Mouse (Mus musculus): ENCODE measurements around the gene Scamp5. TPM values are rescaled to one million over a fixed set of nuclear protein-coding genes. Genes with fewer than 3 reads are reported as not detected.

Gene Scamp5
- 76.4 and 83.5 TPM in 2 replicates for polyA plus RNA-seq (2012; rRNA removed)

DNA sequence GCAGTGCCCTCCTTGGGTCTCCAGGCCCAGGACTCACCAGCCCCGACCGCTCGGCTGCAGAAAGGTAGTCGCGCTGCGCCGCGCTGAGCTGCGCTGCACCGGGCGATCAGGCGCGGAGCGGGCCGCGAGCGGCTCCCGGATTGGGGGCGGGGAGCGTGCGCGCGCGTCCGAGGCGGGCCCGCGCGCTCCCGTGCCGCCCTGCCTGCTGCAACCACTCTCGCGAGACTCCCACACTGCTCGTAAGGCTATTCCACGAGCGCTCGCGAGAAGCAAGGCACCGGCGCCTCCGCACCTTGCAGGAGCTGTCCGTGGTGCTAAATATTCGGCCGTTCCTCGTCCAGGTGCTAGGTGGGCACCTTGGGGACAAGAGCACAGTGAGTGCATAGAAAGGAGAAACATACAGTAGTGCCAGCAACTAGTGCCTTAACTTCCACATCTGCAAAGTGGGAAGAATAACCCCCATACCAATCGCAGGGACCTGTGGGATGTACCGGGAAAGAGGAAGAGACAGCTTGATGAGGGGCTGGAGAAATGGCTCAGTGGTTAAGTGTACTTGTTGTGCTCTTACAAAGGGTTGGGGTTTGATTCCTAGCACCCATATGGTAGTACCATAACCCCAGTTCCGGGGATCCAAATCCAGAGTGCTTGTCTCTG lies at the start of gene Scamp5:
TSS of gene Scamp5 (minus strand) at position 165 of the 654 bp plus-strand sequence.
- Histone ChIP-seq H3K27me3 (replicated peaks; ENCODE audit: control insufficient read depth, insufficient read depth, low read length) (no peaks in the 10 kb centered on the region), H3K27ac (ENCODE audit: insufficient read depth, low read depth, low read length) (peak within 1 kb of the TSS; percentile 21; the same call in 1 of the 2 replicates), H3K4me3 (ENCODE audit: insufficient read depth, low read depth, low read length) (peak within 1 kb of the TSS; percentile 77), H3K4me1 (ENCODE audit: control insufficient read depth, insufficient read depth, low read length) (0 out of 2 replicates have a peak, but pooled peaks cover 4% of the 10 kb centered on the region), H3K36me3 (ENCODE audit: control insufficient read depth, insufficient read depth, low read length) (no peaks in the 10 kb centered on the region)
- no peak for TF ChIP-seq POLR2A (IDR thresholded peaks at IDR 0.05; ENCODE audit: low read depth, low read length)
- TF ChIP-seq CTCF (conservative IDR thresholded peaks at IDR 0.05; ENCODE audit: insufficient read depth, insufficient read length, low read depth, low read length) = no peak
- 2% methylated on average over 48 of the region's 48 CpGs for WGBS
- peak; percentile 95 for DNase-seq

DNA sequence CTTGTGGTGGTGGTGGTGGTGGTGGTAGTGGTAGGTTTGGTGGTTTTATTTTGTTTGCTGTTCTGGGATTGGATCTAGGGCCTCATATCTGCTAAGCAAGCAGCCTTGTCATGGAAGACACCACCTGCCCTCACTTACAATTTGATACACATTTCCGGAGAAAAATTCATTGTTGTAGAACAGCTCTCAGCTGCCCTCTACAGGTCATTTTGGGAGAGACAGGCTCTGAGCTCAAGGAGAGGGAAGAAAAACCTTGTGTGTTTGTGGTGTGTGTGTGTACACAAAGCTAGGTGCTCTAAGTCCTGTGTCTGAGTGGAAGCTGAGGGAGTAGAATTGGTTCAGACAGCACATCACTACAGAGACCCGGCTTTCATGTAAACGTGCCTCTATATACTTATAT lies 49.3 kb upstream of the Scamp5 start:
- Histone ChIP-seq H3K4me3 (ENCODE audit: insufficient read depth, low read depth, low read length) (no peak overlapping the region), H3K4me1 (ENCODE audit: control insufficient read depth, insufficient read depth, low read length) (peaks cover 2% of the 10 kb centered on the region; the same call in 1 of the 2 replicates), H3K27ac (ENCODE audit: insufficient read depth, low read depth, low read length) (no peak overlapping the region), H3K27me3 (replicated peaks; ENCODE audit: control insufficient read depth, insufficient read depth, low read length) (no peaks in the 10 kb centered on the region), H3K36me3 (ENCODE audit: control insufficient read depth, insufficient read depth, low read length) (no peaks in the 10 kb centered on the region)
- WGBS = 6% methylated on average over 3 of the region's 3 CpGs
- TF ChIP-seq CTCF (conservative IDR thresholded peaks at IDR 0.05; ENCODE audit: insufficient read depth, insufficient read length, low read depth, low read length) (peak; percentile 57), POLR2A (IDR thresholded peaks at IDR 0.05; ENCODE audit: low read depth, low read length) (no peak)
- DNase-seq = peak; percentile 61

DNA sequence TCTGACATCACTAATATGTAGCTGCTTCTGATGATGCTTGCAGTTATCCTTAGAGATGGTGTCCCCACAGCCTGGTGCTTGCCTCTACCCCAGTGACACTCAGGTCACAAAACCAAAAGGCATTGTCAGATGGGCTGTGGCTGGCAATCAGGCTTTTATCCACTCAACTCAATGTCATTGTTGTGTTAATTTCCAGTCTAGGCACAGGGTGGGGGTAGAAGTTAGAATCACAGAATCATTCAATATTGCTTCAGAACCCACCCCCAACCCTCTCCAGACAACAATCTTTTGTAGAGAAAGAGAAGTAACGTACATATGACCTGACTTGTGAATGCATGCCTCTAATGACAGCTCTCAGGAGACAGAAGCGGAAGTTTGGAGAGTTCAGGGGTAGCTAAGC lies 42.7 kb upstream of the Scamp5 start:
- H3K4me3 ChIP-seq (ENCODE audit: insufficient read depth, low read depth, low read length) = no peak overlapping the region
- H3K27ac ChIP-seq (ENCODE audit: insufficient read depth, low read depth, low read length) = no peak overlapping the region
- no peak for DNase-seq
- H3K36me3 ChIP-seq (ENCODE audit: control insufficient read depth, insufficient read depth, low read length) = no peaks in the 10 kb centered on the region
- WGBS = 90% methylated on average over 2 of the region's 2 CpGs
- no peak for TF ChIP-seq POLR2A (IDR thresholded peaks at IDR 0.05; ENCODE audit: low read depth, low read length)
- no peak for TF ChIP-seq CTCF (conservative IDR thresholded peaks at IDR 0.05; ENCODE audit: insufficient read depth, insufficient read length, low read depth, low read length)
- H3K27me3 ChIP-seq (replicated peaks; ENCODE audit: control insufficient read depth, insufficient read depth, low read length) = no peaks in the 10 kb centered on the region
- no peaks in the 10 kb centered on the region for H3K4me1 ChIP-seq (ENCODE audit: control insufficient read depth, insufficient read depth, low read length)

DNA sequence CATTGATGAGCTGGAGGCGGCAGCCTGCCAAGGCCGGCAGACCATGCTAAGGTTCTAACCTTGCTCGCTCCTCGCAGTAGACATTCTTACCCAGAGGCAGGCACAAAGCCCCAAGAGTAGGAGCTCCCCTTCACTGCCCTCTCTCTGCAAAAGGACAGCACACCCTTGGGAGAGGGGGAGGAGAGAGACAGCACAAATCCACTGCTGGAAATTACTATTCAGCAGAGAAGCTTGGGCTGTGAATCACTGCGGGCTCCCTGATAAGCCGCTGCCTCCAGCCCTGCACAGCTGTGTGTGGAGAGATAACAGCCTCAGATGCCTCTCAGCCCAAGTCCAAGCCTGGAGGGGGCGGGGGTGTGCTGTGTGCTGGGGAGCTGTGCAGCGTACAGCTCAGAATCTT lies 37.8 kb upstream of the Scamp5 start:
- Histone ChIP-seq H3K27ac (ENCODE audit: insufficient read depth, low read depth, low read length) (no peak overlapping the region), H3K36me3 (ENCODE audit: control insufficient read depth, insufficient read depth, low read length) (no peaks in the 10 kb centered on the region), H3K4me3 (ENCODE audit: insufficient read depth, low read depth, low read length) (no peak overlapping the region), H3K27me3 (replicated peaks; ENCODE audit: control insufficient read depth, insufficient read depth, low read length) (no peaks in the 10 kb centered on the region; the same call in 1 of the 2 replicates), H3K4me1 (ENCODE audit: control insufficient read depth, insufficient read depth, low read length) (peaks cover 3% of the 10 kb centered on the region; the same call in 1 of the 2 replicates)
- peak; percentile 18 for DNase-seq
- 19% methylated on average over 8 of the region's 8 CpGs for WGBS
- no peak for TF ChIP-seq CTCF (conservative IDR thresholded peaks at IDR 0.05; ENCODE audit: insufficient read depth, insufficient read length, low read depth, low read length)
- TF ChIP-seq POLR2A (IDR thresholded peaks at IDR 0.05; ENCODE audit: low read depth, low read length) = no peak

DNA sequence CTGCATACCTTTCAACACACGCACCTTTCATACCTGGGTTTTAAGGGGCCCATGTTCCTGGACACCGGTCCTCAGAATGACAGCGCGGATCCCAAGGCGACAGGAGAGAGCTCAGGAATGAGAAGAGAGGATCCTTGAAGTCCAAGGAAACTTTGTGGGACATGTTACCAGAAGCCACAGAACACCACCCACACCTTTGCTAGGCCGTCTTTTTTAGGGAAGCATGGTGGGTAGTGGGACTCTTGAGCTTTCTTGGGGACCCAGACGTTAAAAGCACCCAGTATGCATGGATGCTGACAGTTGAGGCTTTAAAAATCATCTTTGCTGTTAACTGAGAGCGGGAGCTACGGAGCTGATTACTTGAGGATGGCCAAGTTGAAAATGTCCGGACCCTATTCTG lies 37.0 kb upstream of the Scamp5 start:
- no peak overlapping the region for H3K4me3 ChIP-seq (ENCODE audit: insufficient read depth, low read depth, low read length)
- 65% methylated on average over 10 of the region's 10 CpGs for WGBS
- H3K27ac ChIP-seq (ENCODE audit: insufficient read depth, low read depth, low read length) = no peak overlapping the region
- peaks cover 3% of the 10 kb centered on the region; the same call in 1 of the 2 replicates for H3K4me1 ChIP-seq (ENCODE audit: control insufficient read depth, insufficient read depth, low read length)
- H3K27me3 ChIP-seq (replicated peaks; ENCODE audit: control insufficient read depth, insufficient read depth, low read length) = no peaks in the 10 kb centered on the region; the same call in 1 of the 2 replicates
- no peak for DNase-seq
- no peaks in the 10 kb centered on the region for H3K36me3 ChIP-seq (ENCODE audit: control insufficient read depth, insufficient read depth, low read length)
- TF ChIP-seq POLR2A (IDR thresholded peaks at IDR 0.05; ENCODE audit: low read depth, low read length) (no peak), CTCF (conservative IDR thresholded peaks at IDR 0.05; ENCODE audit: insufficient read depth, insufficient read length, low read depth, low read length) (no peak)

DNA sequence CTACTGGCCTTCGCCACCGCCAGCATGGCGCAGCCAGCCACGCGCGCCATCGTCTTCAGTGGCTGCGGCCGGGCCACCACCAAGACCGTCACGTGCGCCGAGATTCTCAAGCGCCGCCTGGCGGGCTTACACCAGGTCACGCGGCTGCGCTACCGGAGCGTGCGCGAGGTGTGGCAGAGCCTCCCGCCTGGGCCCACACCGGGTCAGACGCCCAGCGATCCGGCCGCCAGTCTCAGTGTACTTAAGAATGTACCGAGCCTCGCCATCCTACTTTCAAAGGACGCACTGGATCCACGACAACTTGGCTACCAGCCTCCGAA lies 36.5 kb upstream of the Scamp5 start:
- WGBS = 1% methylated on average over 34 of the region's 34 CpGs
- peak; percentile 35; the same call in 1 of the 2 replicates for TF ChIP-seq CTCF (conservative IDR thresholded peaks at IDR 0.05; ENCODE audit: insufficient read depth, insufficient read length, low read depth, low read length)
- TF ChIP-seq POLR2A (IDR thresholded peaks at IDR 0.05; ENCODE audit: low read depth, low read length) = no peak
- peak overlapping the region; percentile 3; the same call in 1 of the 2 replicates for H3K4me3 ChIP-seq (ENCODE audit: insufficient read depth, low read depth, low read length)
- no peak overlapping the region for H3K27ac ChIP-seq (ENCODE audit: insufficient read depth, low read depth, low read length)
- H3K36me3 ChIP-seq (ENCODE audit: control insufficient read depth, insufficient read depth, low read length) = no peaks in the 10 kb centered on the region
- DNase-seq = peak; percentile 73
- H3K4me1 ChIP-seq (ENCODE audit: control insufficient read depth, insufficient read depth, low read length) = peaks cover 3% of the 10 kb centered on the region; the same call in 1 of the 2 replicates
- H3K27me3 ChIP-seq (replicated peaks; ENCODE audit: control insufficient read depth, insufficient read depth, low read length) = no peaks in the 10 kb centered on the region; the same call in 1 of the 2 replicates

DNA sequence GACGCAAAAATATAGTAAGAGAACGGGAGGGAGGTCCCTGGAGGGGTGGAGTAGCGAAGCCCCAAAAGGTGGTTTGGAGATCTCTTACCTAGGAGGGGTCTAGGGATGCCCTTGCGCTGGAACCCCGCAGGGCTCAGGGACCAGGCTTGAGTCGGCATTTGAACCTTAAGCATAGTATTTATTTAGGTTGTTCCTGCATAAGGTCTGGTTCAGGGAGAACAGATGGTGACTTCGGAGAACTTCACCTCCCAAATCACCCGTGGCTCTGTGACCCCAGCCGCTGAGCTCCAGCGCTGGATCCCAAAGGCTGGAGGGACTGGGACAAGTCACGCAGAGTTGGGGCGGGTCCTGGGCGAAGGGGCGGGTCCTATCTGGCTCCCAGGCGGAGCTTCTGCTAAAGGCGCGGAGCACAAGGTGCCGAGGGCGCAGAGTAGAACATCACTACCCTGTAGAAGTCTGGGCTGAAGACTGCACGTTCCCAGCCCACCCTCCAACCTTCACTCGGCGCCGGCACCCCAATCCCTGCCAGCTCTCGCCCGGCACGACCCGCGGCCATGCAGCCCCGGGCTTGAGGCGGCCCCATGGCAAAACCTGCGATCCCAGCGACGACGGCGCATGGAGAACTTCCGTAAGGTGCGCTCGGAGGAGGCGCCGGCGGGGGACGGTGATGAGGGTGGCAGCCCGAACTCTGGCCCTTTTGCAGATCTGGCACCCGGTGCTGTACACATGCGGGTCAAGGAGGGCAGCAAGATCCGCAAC lies 35.9 kb upstream of the Scamp5 start, which contains the start of gene Rpp25:
TSS of gene Rpp25 (plus strand) at position 405 of the 759 bp plus-strand sequence.
- peak; percentile 73 for DNase-seq
- Histone ChIP-seq H3K4me3 (ENCODE audit: insufficient read depth, low read depth, low read length) (peak within 1 kb of the TSS; percentile 3), H3K36me3 (ENCODE audit: control insufficient read depth, insufficient read depth, low read length) (no peaks in the 10 kb centered on the region), H3K27me3 (replicated peaks; ENCODE audit: control insufficient read depth, insufficient read depth, low read length) (no peaks in the 10 kb centered on the region; the same call in 1 of the 2 replicates), H3K27ac (ENCODE audit: insufficient read depth, low read depth, low read length) (no peak within 1 kb of the TSS), H3K4me1 (ENCODE audit: control insufficient read depth, insufficient read depth, low read length) (peaks cover 3% of the 10 kb centered on the region; the same call in 1 of the 2 replicates)
- TF ChIP-seq POLR2A (IDR thresholded peaks at IDR 0.05; ENCODE audit: low read depth, low read length) (no peak), CTCF (conservative IDR thresholded peaks at IDR 0.05; ENCODE audit: insufficient read depth, insufficient read length, low read depth, low read length) (no peak)
- 2% methylated on average over 46 of the region's 46 CpGs for whole genome bisulfite sequencing

Data from kidney, adult 2 months (tissue).